Mouse (Mus musculus) midbrain, embryonic 11.5 days (tissue): ENCODE measurements at regions not wholly inside any gene's neighbourhood (a gene's known extent, or its start where the extent isn't known, plus 50 kb on each side); places are given as distances from the start of the nearest gene placed in this dataset.
A peak's percentile ranks its signal among the peaks of the same experiment; 100 is the strongest.
"Not testable (repeated sequence)": the region's sequence is repeated elsewhere in the genome, so short reads cannot be mapped to it uniquely, and the experiment has no call there.

Source experiments
- ATAC-seq: fragments of 200-750 bp; cut with Nextera tagmentation; 2 replicates; pipeline ENCODE4 v1.8.0; 2017; ENCODE audit warnings: moderate TSS enrichment, moderate library complexity; ENCODE audit not compliant: low FRiP score
- DNase-seq: peaks from one replicate; pipeline ENCODE4 v3.0.0; 2015; ENCODE audit warnings: low spot score; ENCODE audit errors: missing footprints
- H3K27ac ChIP-seq: fragments of 300-500 bp; sonication (generic); 2 replicates; pipeline ENCODE4 v1.5.1; 2014; ENCODE audit warnings: low read depth, low read length
- H3K27me3 ChIP-seq: fragments of 300-500 bp; sonication (generic); 2 replicates; pipeline ENCODE4 v1.6.1; 2014; ENCODE audit warnings: mild to moderate bottlenecking, low read length, moderate library complexity, mixed read lengths; ENCODE audit not compliant: control insufficient read depth, insufficient read depth
- H3K36me3 ChIP-seq: fragments of 300-500 bp; sonication (generic); 2 replicates; pipeline ENCODE4 v1.6.1; 2014; ENCODE audit warnings: mild to moderate bottlenecking, low read length, moderate library complexity, mixed read lengths; ENCODE audit not compliant: control insufficient read depth, insufficient read depth
- H3K4me1 ChIP-seq: fragments of 300-500 bp; sonication (generic); 2 replicates; pipeline ENCODE4 v1.6.1; 2014; ENCODE audit warnings: low read length; ENCODE audit not compliant: control insufficient read depth, insufficient read depth
- H3K4me2 ChIP-seq: fragments of 300-500 bp; sonication (generic); 2 replicates; pipeline ENCODE4 v1.6.1; 2014; ENCODE audit warnings: mild to moderate bottlenecking, moderate library complexity
- H3K4me3 ChIP-seq: fragments of 300-500 bp; sonication (generic); 2 replicates; pipeline ENCODE4 v1.5.1; 2014; ENCODE audit warnings: low read depth, low read length
- H3K9ac ChIP-seq: fragments of 300-500 bp; sonication (generic); 2 replicates; pipeline ENCODE4 v1.6.1; 2014; ENCODE audit warnings: low read length
- H3K9me3 ChIP-seq: fragments of 300-500 bp; sonication (generic); 2 replicates; pipeline ENCODE4 v1.6.1; 2016; ENCODE audit warnings: low read length; ENCODE audit not compliant: control insufficient read depth
- WGBS: fragments of 180-500 bp; shearing (Covaris S2); extraction: QIAGEN DNeasy Blood & Tissue Kit; methylation state at CpG from one replicate; pipeline ENCODE4 v1.1.7; 2014; 5-methylcytosine and 5-hydroxymethylcytosine counted together

GRCm38 (mm10) chr1:17545311-17545710, 600.4 kb downstream of the Crisp4 start:
- H3K27me3 ChIP-seq = no peaks in the 10 kb centered on the region
- H3K9me3 ChIP-seq = no peaks in the 10 kb centered on the region
- ATAC-seq (no peak), DNase-seq (no peak)
- no peak overlapping the region for H3K4me3 ChIP-seq
- no peak overlapping the region for H3K27ac ChIP-seq
- 89% methylated on average over 1 of the region's 2 CpGs for WGBS
- H3K4me2 ChIP-seq = no peak overlapping the region
- no peaks in the 10 kb centered on the region for H3K36me3 ChIP-seq
- H3K4me1 ChIP-seq = no peaks in the 10 kb centered on the region
- H3K9ac ChIP-seq = no peak overlapping the region

- no peak for DNase-seq
- ATAC-seq = no peak
- Histone ChIP-seq H3K4me2 (no peak overlapping the region), H3K9me3 (no peaks in the 10 kb centered on the region), H3K27me3 (no peaks in the 10 kb centered on the region), H3K4me3 (no peak overlapping the region), H3K36me3 (no peaks in the 10 kb centered on the region), H3K4me1 (no peaks in the 10 kb centered on the region), H3K9ac (no peak overlapping the region), H3K27ac (no peak overlapping the region)
These were observed 607.5 kb downstream of the Crisp4 start for GRCm38 (mm10) chr1:17538160-17538559.

- not testable (repeated sequence) for H3K36me3 ChIP-seq, H3K27me3 ChIP-seq, H3K27ac ChIP-seq, ATAC-seq, DNase-seq, H3K4me3 ChIP-seq, H3K4me2 ChIP-seq, H3K9ac ChIP-seq, H3K4me1 ChIP-seq, H3K9me3 ChIP-seq
These were observed 614.4 kb downstream of the Crisp4 start for GRCm38 (mm10) chr1:17531291-17531690.

GRCm38 (mm10) chr1:17520118-17520517, 625.6 kb downstream of the Crisp4 start:
- ATAC-seq (no peak), DNase-seq (no peak)
- Histone ChIP-seq H3K27ac (no peak overlapping the region), H3K4me3 (no peak overlapping the region), H3K9ac (no peak overlapping the region), H3K27me3 (no peaks in the 10 kb centered on the region), H3K9me3 (no peaks in the 10 kb centered on the region), H3K36me3 (no peaks in the 10 kb centered on the region), H3K4me2 (no peak overlapping the region), H3K4me1 (no peaks in the 10 kb centered on the region)
- 84% methylated on average over 2 of the region's 2 CpGs for WGBS

- Histone ChIP-seq H3K27ac (no peak overlapping the region), H3K27me3 (no peaks in the 10 kb centered on the region), H3K36me3 (no peaks in the 10 kb centered on the region), H3K9me3 (no peaks in the 10 kb centered on the region), H3K4me1 (no peaks in the 10 kb centered on the region), H3K4me2 (no peak overlapping the region), H3K9ac (no peak overlapping the region), H3K4me3 (no peak overlapping the region)
- ATAC-seq = no peak
- WGBS = 88% methylated on average over 6 of the region's 6 CpGs
- DNase-seq = no peak
These were observed 639.3 kb downstream of the Crisp4 start for GRCm38 (mm10) chr1:17506125-17507112.

GRCm38 (mm10) chr1:17493596-17493995, 652.1 kb downstream of the Crisp4 start:
- Histone ChIP-seq H3K4me2 (no peak overlapping the region), H3K4me1 (no peaks in the 10 kb centered on the region), H3K27ac (no peak overlapping the region), H3K9me3 (no peaks in the 10 kb centered on the region), H3K4me3 (no peak overlapping the region), H3K9ac (no peak overlapping the region), H3K36me3 (no peaks in the 10 kb centered on the region), H3K27me3 (no peaks in the 10 kb centered on the region)
- DNase-seq (no peak), ATAC-seq (no peak)
- WGBS = 74% methylated on average over 3 of the region's 3 CpGs

- H3K9ac ChIP-seq, H3K27ac ChIP-seq, H3K36me3 ChIP-seq, DNase-seq, ATAC-seq, H3K27me3 ChIP-seq, H3K4me3 ChIP-seq, H3K4me1 ChIP-seq, H3K4me2 ChIP-seq, H3K9me3 ChIP-seq: not testable (repeated sequence)
These were observed 655.9 kb downstream of the Crisp4 start for GRCm38 (mm10) chr1:17489854-17490202.

- H3K27me3 ChIP-seq, H3K4me3 ChIP-seq, H3K9me3 ChIP-seq, H3K36me3 ChIP-seq, H3K27ac ChIP-seq, ATAC-seq, H3K9ac ChIP-seq, H3K4me1 ChIP-seq, H3K4me2 ChIP-seq: not testable (repeated sequence)
- WGBS = 85% methylated on average over 6 of the region's 6 CpGs
- peak; percentile 6 for DNase-seq
These were observed 656.4 kb downstream of the Crisp4 start for GRCm38 (mm10) chr1:17489192-17489853.

- Histone ChIP-seq H3K4me1 (no peaks in the 10 kb centered on the region), H3K9ac (no peak overlapping the region), H3K4me3 (no peak overlapping the region), H3K27me3 (no peaks in the 10 kb centered on the region), H3K9me3 (no peaks in the 10 kb centered on the region), H3K36me3 (no peaks in the 10 kb centered on the region), H3K27ac (no peak overlapping the region), H3K4me2 (no peak overlapping the region)
- ATAC-seq (no peak), DNase-seq (no peak)
- 87% methylated on average over 2 of the region's 2 CpGs for WGBS
These were observed 694.4 kb downstream of the Crisp4 start for GRCm38 (mm10) chr1:17451204-17451866.
